Mouse (Mus musculus) thymus, adult 2 months (tissue): ENCODE measurements around the gene Tgm7.

Experiments used
- CTCF ChIP-seq: fragments of 200-500 bp; IDR thresholded peaks from 2 replicates; pipeline ENCODE4 v1.5.1; 2012; ENCODE audit warnings: mild to moderate bottlenecking, control low read depth, low read length, moderate library complexity, borderline replicate concordance; ENCODE audit not compliant: control insufficient read depth, poor library complexity, insufficient read depth; ENCODE audit errors: extremely low read depth
- POLR2A ChIP-seq: fragments of 200-500 bp; IDR thresholded peaks from 2 replicates; pipeline ENCODE4 v1.6.1; 2012; ENCODE audit warnings: mild to moderate bottlenecking, low read length, control low read depth, moderate library complexity; ENCODE audit not compliant: control insufficient read depth, poor library complexity, insufficient read depth; ENCODE audit errors: extremely low read depth

DNA sequence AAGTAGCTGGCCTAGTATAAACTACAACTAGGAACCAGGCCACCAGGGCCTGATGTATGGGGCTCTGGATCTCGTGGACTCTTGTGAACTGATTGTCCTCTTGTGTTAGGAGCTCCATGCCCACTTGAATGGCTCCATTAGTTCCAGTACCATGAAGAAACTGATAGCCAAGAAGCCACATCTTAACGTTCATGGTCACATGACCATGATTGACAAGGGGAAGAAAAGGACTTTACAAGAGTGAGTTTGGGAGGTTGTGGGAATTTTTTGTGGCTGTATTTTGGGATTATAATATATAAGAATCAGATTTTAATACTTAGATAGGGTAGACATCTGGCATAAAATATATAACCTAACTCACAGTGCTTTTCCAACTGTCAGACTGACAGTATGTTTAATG, 32.8 kb upstream of the Tgm7 start:
- TF ChIP-seq CTCF: no peak
- no peak for TF ChIP-seq POLR2A
